Mouse (Mus musculus) stomach, postnatal 0 days (tissue): ENCODE measurements around the gene Phtf2.

Experiments used
- CTCF ChIP-seq: IDR thresholded peaks from 2 replicates; pipeline ENCODE4 v1.5.1; 2016; ENCODE audit warnings: antibody characterized with exemption, low read depth, mild to moderate bottlenecking, moderate library complexity
- EP300 ChIP-seq: optimal IDR thresholded peaks from 2 replicates; pipeline ENCODE3; 2016; ENCODE audit warnings: antibody characterized with exemption

DNA sequence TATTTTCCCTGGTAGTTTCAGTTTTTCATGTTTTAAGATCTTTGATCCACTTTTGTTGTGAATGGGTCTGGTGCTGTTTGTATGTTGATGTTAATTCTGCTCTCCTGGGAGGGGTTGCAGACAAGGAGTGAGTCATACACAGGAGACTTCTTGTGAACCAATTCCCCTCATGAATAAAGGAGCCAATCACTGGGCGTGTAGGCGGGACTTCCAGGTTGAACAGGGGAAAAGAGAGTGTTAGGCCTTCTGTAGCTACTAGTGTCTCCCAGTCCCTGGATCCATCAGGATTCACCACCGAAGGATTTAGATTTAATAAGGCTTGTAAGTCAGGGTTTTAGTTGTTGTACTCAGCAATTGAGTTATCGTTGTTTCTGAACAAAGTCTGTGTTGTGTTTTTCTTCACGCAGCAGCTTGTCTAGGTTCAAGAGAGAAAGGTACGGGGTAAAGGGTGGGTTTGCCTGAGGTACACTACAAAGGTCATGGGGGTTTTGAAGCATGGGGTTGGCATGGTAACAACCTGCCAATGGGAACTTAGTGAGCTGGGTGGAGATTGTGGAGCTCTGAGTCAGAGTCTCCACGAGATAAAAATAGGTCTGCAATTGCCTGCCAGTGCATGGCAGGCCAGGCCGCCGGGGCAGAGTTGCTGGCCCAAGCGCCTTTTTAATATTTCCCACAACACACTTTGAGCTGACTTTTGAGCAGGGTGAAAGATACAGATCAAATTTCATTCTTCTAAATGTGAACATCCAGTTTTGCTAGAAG lies 90.0 kb downstream of the Phtf2 start:
- TF ChIP-seq CTCF (no peak), EP300 (no peak)
